Mouse (Mus musculus): Measurements from ENCODE around the gene 1110008P14Rik. TPM values are rescaled to one million over a fixed set of nuclear protein-coding genes. Genes with fewer than 3 reads are reported as not detected.

1110008P14Rik gene
- polyA plus RNA-seq, 1 experiment = 25.7 TPM

DNA sequence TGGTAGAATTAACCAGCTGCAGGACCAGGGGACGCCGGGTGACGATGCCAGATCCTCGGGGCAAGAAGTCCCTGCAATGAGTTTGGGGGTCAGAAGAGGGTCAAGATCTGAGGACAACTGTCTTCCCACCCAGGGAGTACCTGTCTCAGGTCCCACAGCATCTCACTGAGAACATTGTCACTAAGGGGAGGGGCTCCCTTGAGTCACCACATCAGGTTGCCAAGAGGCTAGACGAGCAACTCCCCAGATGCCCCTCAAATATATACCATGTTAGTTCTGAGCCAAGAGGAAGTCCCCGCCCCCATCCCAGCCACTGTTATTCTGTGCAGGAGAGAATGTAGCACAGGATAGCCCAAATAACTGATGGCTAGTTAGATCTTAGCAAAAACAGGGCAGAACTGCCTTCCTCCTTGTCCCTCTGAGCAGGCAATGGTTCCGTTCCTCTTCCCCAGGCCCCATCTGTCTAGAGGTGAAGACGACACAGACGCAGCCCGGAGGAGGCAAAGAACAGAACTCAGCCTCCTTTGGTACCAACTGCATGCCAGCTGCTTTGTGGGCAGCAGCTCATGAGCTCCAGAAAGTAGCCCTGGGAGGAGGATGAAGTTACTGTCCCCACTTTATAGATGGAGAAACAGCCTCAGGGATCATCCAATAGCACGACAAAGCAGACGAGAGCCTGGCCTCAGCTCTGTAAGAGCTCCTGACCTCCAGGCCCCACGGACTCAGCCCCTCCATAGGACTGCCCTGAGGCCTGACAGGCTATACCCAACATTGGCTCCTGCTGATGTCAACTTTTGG, 40.7 kb downstream of the 1110008P14Rik start:
- Histone ChIP-seq H3K9me3 (replicated peaks; ENCODE audit: control insufficient read depth, insufficient read depth, low read length, poor library complexity, severe bottlenecking) (no peaks in the 10 kb centered on the region), H3K27me3 (ENCODE audit: control insufficient read depth, insufficient read depth, low read length, poor library complexity, severe bottlenecking) (no peaks in the 10 kb centered on the region), H3K4me3 (ENCODE audit: low read depth, low read length) (no peak overlapping the region), H3K27ac (ENCODE audit: insufficient read depth, low read length) (no peak overlapping the region), H3K4me1 (ENCODE audit: control insufficient read depth, insufficient read depth, low read length) (no peaks in the 10 kb centered on the region), H3K36me3 (ENCODE audit: control insufficient read depth, insufficient read depth, low read length, poor library complexity, severe bottlenecking) (no peaks in the 10 kb centered on the region), H3K9ac (ENCODE audit: low read depth, poor library complexity, severe bottlenecking) (no peak overlapping the region)
- no peak for TF ChIP-seq POLR2A (IDR thresholded peaks at IDR 0.05; ENCODE audit: insufficient read depth, low read length)
- no peak for TF ChIP-seq CTCF (IDR thresholded peaks at IDR 0.05; ENCODE audit: low read depth, low read length)
- TF ChIP-seq EP300 (IDR thresholded peaks at IDR 0.05; ENCODE audit: insufficient read depth, low read depth, low read length) = no peak

- H3K9me3 ChIP-seq (replicated peaks; ENCODE audit: control insufficient read depth, insufficient read depth, low read length, poor library complexity, severe bottlenecking) = no peaks in the 10 kb centered on the region
- no peak overlapping the region for H3K4me3 ChIP-seq (ENCODE audit: low read depth, low read length)
- no peak overlapping the region for H3K27ac ChIP-seq (ENCODE audit: insufficient read depth, low read length)
- no peaks in the 10 kb centered on the region for H3K27me3 ChIP-seq (ENCODE audit: control insufficient read depth, insufficient read depth, low read length, poor library complexity, severe bottlenecking)
- no peak for TF ChIP-seq POLR2A (IDR thresholded peaks at IDR 0.05; ENCODE audit: insufficient read depth, low read length)
- TF ChIP-seq CTCF (IDR thresholded peaks at IDR 0.05; ENCODE audit: low read depth, low read length) = no peak
- no peak for TF ChIP-seq EP300 (IDR thresholded peaks at IDR 0.05; ENCODE audit: insufficient read depth, low read depth, low read length)
- H3K4me1 ChIP-seq (ENCODE audit: control insufficient read depth, insufficient read depth, low read length) = no peaks in the 10 kb centered on the region
- H3K36me3 ChIP-seq (ENCODE audit: control insufficient read depth, insufficient read depth, low read length, poor library complexity, severe bottlenecking) = no peaks in the 10 kb centered on the region
- no peak overlapping the region for H3K9ac ChIP-seq (ENCODE audit: low read depth, poor library complexity, severe bottlenecking)
These were observed 41.7 kb downstream of the 1110008P14Rik start for GRCm38 (mm10) chr2:32339912-32340642.

DNA sequence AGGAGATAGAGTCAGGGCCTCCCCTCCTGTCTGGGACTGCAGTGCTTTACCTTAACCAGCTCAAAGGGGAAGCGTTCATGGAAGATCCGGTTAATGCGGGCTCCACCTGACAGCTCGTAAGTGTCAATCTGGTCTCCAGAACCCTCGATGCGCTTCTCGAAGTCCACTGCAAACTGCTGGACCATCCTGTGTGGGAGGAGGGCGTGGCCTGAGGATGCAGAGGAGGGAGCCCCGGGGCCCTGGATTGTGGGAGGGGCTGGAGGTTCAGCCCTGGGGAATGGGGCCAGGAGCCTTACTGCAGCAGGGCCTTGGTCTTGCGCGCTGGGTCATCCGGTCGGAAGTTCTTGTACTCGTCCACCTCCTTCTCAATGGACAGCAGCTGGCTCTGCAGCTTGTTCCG, 45.9 kb downstream of the 1110008P14Rik start:
- H3K27ac ChIP-seq (ENCODE audit: insufficient read depth, low read length) = no peak overlapping the region
- no peaks in the 10 kb centered on the region for H3K9me3 ChIP-seq (replicated peaks; ENCODE audit: control insufficient read depth, insufficient read depth, low read length, poor library complexity, severe bottlenecking)
- H3K4me1 ChIP-seq (ENCODE audit: control insufficient read depth, insufficient read depth, low read length) = no peaks in the 10 kb centered on the region
- H3K9ac ChIP-seq (ENCODE audit: low read depth, poor library complexity, severe bottlenecking) = no peak overlapping the region
- no peaks in the 10 kb centered on the region for H3K36me3 ChIP-seq (ENCODE audit: control insufficient read depth, insufficient read depth, low read length, poor library complexity, severe bottlenecking)
- H3K4me3 ChIP-seq (ENCODE audit: low read depth, low read length) = no peak overlapping the region
- TF ChIP-seq POLR2A (IDR thresholded peaks at IDR 0.05; ENCODE audit: insufficient read depth, low read length) = no peak
- no peak for TF ChIP-seq CTCF (IDR thresholded peaks at IDR 0.05; ENCODE audit: low read depth, low read length)
- no peak for TF ChIP-seq EP300 (IDR thresholded peaks at IDR 0.05; ENCODE audit: insufficient read depth, low read depth, low read length)
- no peaks in the 10 kb centered on the region for H3K27me3 ChIP-seq (ENCODE audit: control insufficient read depth, insufficient read depth, low read length, poor library complexity, severe bottlenecking)

GRCm38 (mm10) chr2:32332159-32332558, 49.6 kb downstream of the 1110008P14Rik start:
- Histone ChIP-seq H3K4me1 (ENCODE audit: control insufficient read depth, insufficient read depth, low read length) (peaks cover 1% of the 10 kb centered on the region), H3K9me3 (replicated peaks; ENCODE audit: control insufficient read depth, insufficient read depth, low read length, poor library complexity, severe bottlenecking) (no peaks in the 10 kb centered on the region), H3K27me3 (ENCODE audit: control insufficient read depth, insufficient read depth, low read length, poor library complexity, severe bottlenecking) (no peaks in the 10 kb centered on the region), H3K9ac (ENCODE audit: low read depth, poor library complexity, severe bottlenecking) (no peak overlapping the region), H3K27ac (ENCODE audit: insufficient read depth, low read length) (no peak overlapping the region), H3K36me3 (ENCODE audit: control insufficient read depth, insufficient read depth, low read length, poor library complexity, severe bottlenecking) (no peaks in the 10 kb centered on the region), H3K4me3 (ENCODE audit: low read depth, low read length) (no peak overlapping the region)
- TF ChIP-seq EP300 (IDR thresholded peaks at IDR 0.05; ENCODE audit: insufficient read depth, low read depth, low read length) (no peak), POLR2A (IDR thresholded peaks at IDR 0.05; ENCODE audit: insufficient read depth, low read length) (no peak), CTCF (IDR thresholded peaks at IDR 0.05; ENCODE audit: low read depth, low read length) (no peak)

GRCm38 (mm10) chr2:32329531-32329930, 52.2 kb downstream of the 1110008P14Rik start:
- peaks cover 1% of the 10 kb centered on the region for H3K4me1 ChIP-seq (ENCODE audit: control insufficient read depth, insufficient read depth, low read length)

GRCm38 (mm10) chr2:32328911-32329460, 52.8 kb downstream of the 1110008P14Rik start:
- Histone ChIP-seq H3K4me3 (ENCODE audit: low read depth, low read length) (no peak overlapping the region), H3K36me3 (ENCODE audit: control insufficient read depth, insufficient read depth, low read length, poor library complexity, severe bottlenecking) (no peaks in the 10 kb centered on the region), H3K4me1 (ENCODE audit: control insufficient read depth, insufficient read depth, low read length) (peaks cover 1% of the 10 kb centered on the region), H3K9me3 (replicated peaks; ENCODE audit: control insufficient read depth, insufficient read depth, low read length, poor library complexity, severe bottlenecking) (no peaks in the 10 kb centered on the region), H3K9ac (ENCODE audit: low read depth, poor library complexity, severe bottlenecking) (no peak overlapping the region), H3K27ac (ENCODE audit: insufficient read depth, low read length) (no peak overlapping the region), H3K27me3 (ENCODE audit: control insufficient read depth, insufficient read depth, low read length, poor library complexity, severe bottlenecking) (no peaks in the 10 kb centered on the region)
- TF ChIP-seq EP300 (IDR thresholded peaks at IDR 0.05; ENCODE audit: insufficient read depth, low read depth, low read length) = no peak
- no peak for TF ChIP-seq POLR2A (IDR thresholded peaks at IDR 0.05; ENCODE audit: insufficient read depth, low read length)
- TF ChIP-seq CTCF (IDR thresholded peaks at IDR 0.05; ENCODE audit: low read depth, low read length) = no peak

More at GRCm38 (mm10) chr2:32329531-32329930, 52.2 kb downstream of the 1110008P14Rik start:
- Histone ChIP-seq H3K9ac (ENCODE audit: low read depth, poor library complexity, severe bottlenecking) (no peak overlapping the region), H3K36me3 (ENCODE audit: control insufficient read depth, insufficient read depth, low read length, poor library complexity, severe bottlenecking) (no peaks in the 10 kb centered on the region), H3K27ac (ENCODE audit: insufficient read depth, low read length) (no peak overlapping the region), H3K4me3 (ENCODE audit: low read depth, low read length) (no peak overlapping the region), H3K27me3 (ENCODE audit: control insufficient read depth, insufficient read depth, low read length, poor library complexity, severe bottlenecking) (no peaks in the 10 kb centered on the region), H3K9me3 (replicated peaks; ENCODE audit: control insufficient read depth, insufficient read depth, low read length, poor library complexity, severe bottlenecking) (no peaks in the 10 kb centered on the region)
- no peak for TF ChIP-seq EP300 (IDR thresholded peaks at IDR 0.05; ENCODE audit: insufficient read depth, low read depth, low read length)

All from ES-Bruce4 (cell line).